Mouse (Mus musculus): ENCODE data around the gene A530016L24Rik.

Gene A530016L24Rik

DNA sequence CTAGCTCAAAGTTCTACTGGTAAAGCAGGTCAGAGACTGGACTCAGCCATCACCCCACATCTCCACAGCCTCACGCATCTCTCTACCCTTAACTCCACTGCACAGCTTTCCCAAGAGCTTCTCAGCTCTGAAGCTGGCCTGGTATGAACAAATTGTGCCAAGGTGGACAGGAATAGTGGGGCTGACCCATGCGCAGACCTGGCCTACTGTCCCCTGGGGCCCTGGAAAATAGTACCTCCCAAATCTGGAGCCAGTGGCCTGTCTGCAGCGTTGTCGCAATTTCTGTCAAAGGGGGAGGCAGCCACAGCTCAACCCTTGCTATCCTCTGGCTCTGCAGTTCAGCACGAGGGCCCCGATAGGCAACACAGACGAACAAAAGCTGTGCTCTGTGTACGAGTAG lies at the start of gene A530016L24Rik:
Gene A530016L24Rik (plus strand): TSS at position 315 of the 400 bp plus-strand sequence.
- peak; percentile 95 for DNase-seq (ENCODE audit: low spot score)

DNA sequence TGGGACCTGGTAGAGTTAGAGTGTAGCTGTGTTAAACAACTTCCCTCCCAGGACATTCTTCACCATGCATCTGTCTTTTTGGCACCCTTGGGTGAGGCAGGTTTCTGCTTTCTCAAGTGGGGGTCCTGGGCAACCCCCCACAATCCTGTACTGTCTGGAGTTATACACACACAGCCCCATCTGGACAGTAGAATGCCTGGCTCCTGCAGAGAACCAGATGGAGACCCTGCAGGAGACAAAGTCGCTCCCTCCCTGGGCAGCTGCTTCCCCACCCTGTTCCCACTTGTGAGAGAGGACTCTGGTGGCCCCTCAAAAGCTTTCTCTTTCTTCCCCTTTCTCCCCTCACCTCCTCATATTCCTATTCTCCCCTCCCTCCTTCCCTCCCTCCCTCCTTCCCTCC lies 49.3 kb upstream of the A530016L24Rik start:
- DNase-seq (ENCODE audit: low spot score) = no peak

DNA sequence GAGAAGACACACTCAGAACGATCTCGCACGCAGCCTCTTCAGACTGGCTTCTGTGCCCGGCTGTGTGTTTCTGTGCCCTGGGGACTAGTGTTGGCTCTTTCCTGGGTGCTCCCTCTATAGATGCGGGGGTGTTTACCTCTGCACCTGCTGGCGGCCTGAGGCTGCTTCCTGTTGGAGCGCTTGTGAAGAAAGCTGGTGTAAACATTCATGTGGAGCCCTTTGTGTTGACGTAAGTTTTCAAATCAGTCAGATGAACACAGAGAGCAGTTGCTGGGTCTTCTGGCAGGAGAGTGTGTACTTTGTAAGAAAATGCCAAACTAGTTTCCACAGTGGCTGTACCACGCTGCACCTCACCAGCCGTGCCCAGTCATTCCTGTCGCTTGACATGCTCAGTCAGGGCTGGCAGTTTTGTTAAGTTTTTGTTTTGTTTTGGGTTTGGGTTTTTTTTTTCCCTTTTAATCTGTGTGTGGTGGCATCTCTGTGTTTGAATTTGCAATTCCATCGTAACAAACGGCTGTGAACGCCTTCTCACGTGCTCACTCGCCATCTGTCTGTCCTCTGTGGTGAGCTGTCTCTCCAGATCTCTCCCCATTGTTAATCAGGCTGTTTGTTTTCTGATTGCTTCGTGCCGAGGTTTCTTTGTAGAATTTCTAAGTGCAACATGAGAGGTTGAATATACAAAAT lies 40.0 kb upstream of the A530016L24Rik start:
- DNase-seq (ENCODE audit: low spot score) = no peak

DNA sequence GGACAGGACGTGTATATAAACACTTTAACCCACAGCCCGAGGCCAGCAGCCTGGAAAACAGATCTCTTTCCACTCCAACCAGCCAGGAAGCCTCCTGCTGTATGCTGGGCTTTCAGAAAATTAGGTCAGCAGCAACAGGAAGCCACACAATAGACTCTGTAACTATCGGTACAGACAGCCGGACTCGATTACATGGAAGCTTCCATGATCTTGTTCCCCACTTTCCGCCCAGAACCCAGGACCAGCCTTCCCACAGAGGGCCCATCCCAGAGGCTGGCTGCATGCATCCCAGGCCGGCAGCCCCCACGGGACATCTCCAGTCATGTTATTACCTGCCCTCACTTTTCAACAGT lies 39.4 kb upstream of the A530016L24Rik start:
- no peak for DNase-seq (ENCODE audit: low spot score)

DNA sequence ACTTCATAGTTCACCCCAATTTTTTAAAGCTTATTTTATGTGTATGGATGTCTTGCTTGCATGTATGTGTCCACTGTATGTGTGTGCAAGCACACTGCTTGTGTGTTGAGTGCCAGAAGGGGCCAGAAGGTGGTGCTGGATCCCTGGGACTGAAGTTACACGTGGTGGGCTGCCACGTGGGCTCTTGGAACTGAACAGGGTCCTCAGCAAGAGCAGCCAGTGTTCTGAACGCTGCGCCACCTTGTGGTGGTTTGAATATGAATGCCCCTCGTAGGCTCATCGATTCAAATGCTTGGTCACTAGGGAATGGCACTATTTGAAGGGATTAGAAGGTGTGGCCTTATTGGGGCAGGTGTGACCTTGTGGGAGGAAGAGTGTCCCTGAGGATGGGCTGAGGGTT lies 38.4 kb upstream of the A530016L24Rik start:
- peak; percentile 25 for DNase-seq (ENCODE audit: low spot score)

DNA sequence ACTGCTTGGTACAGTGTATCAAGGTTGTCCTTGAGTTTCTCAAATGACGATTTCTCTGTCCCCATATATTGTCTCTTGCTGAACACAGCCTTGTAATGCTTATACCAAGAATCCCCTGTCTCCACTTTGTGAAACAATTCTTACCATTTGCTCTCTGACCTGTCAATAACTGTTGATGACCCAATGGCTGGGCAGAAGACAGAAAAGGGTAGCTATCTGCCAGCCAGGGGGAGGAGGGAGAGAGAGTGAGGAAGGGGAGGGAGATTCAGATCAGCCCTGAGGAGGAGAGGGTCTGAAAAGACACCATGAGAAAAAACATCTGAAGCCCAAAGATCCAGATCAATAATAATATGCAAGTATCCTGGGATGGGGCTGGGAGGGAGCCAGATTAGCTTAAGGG lies 37.9 kb upstream of the A530016L24Rik start:
- DNase-seq (ENCODE audit: low spot score) = no peak

DNA sequence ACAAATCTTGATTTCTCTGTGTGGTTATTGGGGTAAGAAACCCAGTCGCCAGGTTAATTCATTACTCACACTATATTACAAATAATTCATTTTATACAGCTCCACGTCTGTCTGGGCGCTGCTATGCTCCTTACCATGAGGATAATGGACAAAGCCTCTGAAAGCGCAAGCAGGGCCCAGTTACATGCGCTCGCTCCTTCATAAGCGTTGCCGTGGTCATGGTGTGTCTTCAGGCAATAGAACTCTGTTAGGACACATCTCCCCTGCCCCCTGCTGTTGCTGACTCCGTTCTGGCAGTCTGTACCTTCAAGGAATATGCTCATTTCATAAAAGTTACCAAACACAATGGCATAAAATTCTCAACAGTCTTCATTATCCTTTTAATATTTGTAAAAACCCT lies 37.4 kb upstream of the A530016L24Rik start:
- DNase-seq (ENCODE audit: low spot score) = no peak

DNA sequence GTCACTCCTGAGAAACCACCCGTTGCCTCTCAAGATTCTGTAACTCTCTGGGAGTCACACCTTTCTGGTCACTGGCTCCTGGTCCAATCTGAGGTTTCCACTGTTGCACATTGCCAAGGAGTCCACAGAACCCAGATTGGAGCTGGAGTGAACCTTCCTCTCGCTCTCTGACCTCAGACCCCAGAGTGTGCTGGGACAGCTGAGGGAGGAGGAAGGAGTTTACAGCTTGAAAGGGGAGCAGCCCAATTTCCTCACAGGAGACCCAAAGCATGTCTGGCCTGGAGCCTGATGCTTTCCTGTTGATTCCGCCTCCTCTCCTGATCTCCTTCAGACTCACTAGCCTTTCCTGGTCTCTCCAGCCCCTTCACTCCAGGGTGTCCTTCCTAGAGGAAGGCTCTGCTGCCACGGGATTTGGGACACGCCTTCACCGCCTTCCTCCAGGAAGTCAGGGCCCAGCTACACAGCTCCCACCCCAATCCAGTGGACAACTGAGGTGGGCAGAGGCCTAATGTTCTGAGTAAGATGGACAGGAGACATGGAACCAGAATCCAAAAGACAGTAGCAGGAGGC lies 33.0 kb upstream of the A530016L24Rik start:
- DNase-seq (ENCODE audit: low spot score) = no peak

DNA sequence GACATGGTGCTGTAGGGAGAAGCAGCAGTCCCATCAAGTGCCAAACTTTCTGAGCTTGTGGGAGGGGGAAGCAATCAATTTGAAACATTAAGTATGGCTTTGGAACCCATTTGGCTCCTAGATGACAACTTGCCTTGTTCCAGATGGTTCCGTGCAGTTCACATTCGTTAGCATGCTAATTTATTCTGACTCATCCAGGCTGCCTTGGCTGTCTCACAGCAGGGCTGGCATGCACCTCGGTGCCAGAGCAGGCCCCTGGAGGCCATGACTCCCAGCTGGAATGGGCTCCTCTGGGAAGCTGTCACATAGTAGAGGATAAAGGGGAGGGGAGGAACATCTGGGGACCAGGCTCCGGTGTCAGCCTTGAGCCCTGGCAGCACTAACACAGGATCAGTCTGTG lies 31.4 kb upstream of the A530016L24Rik start:
- DNase-seq (ENCODE audit: low spot score) = peak; percentile 13

DNA sequence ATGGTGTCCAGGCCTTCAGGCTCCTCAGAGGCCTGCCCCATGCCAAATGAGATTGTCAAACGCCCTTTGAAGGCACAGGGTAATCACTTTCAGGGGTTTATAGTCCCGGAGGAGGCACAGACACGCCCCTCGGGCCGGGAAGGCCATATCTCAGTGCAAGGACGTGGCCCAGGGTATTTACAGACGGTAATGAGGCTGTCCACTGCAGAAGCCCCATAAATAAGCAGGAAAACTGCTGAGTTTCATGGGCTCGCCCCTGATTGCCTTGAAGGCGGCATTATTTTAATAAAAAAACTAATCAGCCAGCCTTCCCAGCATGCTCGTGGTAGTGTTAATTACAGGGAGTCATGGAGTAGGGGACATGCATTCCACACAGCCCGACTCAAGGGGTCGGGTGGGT lies 26.8 kb upstream of the A530016L24Rik start:
- DNase-seq (ENCODE audit: low spot score) = no peak

DNA sequence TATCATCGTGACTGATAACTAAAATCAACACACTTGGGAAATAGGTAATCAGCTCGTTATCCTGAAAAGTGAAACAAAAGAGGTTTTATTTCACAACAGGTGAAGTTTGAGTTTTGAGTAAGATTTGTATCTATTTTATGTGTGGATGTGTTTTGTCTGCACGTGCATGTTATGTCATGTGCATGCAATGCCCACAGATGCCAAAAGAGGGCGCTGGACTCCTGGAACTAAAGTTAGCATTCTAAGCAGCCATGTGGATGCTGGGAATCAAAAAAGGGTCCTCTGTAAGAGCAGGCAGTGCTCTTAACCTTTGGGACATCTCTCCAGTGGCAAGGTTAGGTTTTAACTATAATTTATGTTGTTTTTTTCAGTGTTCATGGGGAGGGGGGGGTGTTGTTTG lies 26.0 kb upstream of the A530016L24Rik start:
- no peak for DNase-seq (ENCODE audit: low spot score)

DNA sequence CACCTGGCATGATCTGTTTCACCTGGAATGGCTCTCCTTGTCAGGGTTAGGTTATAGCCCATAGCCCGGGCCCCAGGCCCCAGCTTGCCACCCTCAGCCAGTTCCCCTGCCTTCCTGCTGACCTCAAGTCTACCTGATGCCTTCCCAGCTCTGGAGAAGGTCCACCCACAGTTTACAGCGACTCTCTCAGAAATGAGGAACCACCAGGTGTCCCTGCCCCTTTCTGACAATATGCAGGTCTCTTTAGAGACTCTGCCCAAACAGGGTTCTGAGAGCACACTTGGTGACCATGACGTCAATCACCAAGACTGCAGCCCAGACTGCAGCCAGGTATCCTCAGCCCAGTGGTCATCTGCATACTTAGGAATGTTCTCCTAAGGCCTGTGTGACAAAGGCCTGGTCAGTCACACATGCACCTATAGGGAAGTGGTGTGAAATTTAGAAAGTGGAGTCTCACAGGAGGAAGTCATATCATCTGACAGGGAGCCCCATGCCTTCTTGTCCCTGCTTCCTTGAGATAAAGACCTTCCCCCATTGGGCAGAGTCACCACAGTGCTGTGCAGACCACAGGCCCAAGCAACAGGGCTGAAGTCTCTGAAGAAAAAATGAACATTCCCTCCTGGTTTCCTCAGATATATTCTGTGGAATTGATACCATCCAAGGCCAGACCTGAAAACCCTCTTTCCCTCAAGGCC lies 25.4 kb upstream of the A530016L24Rik start:
- DNase-seq (ENCODE audit: low spot score) = no peak

DNA sequence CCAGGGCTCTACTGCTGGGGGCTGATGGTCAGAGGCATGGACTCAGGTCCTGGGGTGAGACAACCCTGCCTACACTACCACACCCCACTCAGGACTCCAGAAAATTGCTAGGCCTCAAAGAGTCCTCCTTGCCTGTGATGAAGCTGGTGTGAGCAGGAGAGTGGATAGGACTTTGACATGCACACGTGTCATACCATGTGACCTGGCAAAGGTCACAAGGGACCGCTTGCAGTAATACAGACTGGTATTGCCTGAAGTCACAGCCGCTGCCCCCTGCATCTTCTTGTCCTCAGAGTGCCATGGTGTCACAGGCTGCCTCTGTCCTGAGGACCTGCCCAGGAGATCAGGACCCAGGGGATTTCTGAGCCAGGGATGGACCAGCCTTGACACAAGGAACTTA lies 24.7 kb upstream of the A530016L24Rik start:
- no peak for DNase-seq (ENCODE audit: low spot score)

DNA sequence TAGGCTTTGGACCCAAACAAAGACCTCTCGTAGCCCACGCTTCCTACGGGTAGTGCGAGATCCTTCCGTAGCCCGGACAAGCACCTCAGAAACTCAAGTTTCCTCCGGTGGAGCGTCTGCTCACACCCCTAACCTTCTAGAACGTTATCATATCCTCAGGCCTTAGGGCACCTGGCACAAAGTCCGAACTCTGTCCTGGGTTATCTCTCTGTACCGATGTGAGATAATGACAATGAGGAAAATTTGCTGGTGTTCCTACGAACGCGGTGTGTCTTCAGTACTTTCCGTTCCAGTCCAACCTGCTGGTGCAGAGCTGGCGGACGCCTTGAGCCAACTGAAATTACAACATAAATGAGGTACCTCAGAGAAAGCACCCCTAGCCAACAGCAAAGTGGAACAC lies 23.3 kb upstream of the A530016L24Rik start:
- no peak for DNase-seq (ENCODE audit: low spot score)

DNA sequence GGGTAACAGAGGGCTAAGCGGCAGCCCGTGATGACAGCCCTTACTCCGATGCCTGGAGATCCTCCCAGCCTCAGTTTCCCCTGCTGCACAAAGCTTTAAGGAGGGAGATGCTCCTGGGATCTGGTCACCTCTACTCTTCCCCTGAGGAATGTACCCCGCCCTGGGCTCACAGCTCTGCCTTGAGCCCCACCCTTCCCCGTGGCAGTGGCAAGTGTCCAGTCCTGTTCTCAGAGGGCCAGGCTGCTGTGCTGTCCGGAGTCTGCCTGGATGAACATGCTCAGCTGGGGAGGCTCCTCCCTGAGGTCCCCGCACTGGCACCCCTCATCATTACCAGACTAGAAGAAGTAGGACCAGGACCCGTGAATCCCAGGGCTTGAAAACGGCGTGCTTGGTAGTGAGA lies 21.9 kb upstream of the A530016L24Rik start:
- DNase-seq (ENCODE audit: low spot score) = no peak

DNA sequence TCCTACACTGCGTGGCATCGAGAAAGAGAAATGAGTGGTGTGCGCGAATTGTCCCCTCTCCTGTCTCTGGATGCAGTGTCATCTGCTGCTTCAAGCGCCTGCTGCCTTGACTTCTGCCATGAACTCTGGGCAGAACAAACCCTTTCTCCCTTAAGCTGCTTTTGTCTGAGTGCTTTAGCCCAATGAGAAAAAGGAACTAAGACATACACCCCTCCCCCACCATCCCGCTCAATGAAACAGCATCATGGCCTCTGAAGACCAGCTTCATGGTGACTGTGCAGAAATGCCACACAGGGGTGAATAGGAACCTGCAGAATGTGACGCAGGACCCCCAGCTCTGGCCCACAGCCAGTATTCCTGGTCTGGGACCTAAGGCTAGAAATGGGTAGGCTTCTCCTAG lies 19.9 kb upstream of the A530016L24Rik start:
- no peak for DNase-seq (ENCODE audit: low spot score)

DNA sequence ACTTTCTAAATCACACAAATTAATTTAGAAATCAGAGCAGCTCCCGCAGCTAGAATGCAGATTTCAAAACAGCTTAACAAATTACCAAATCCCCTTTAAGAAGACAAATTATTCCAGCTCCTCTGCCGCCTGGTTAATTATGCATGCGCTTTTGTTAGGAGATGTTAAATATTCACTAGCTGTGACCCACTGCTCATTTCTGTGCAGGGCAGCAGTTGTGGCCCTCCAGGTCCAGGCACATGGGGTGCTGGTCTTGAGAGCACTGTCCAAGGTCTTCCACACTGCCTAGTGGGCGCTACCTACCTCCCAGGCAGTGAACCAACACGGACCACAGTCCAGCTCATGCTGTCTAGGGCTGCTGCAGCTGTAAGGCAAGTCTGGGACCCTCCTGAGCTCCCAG lies 19.0 kb upstream of the A530016L24Rik start:
- DNase-seq (ENCODE audit: low spot score) = no peak

DNA sequence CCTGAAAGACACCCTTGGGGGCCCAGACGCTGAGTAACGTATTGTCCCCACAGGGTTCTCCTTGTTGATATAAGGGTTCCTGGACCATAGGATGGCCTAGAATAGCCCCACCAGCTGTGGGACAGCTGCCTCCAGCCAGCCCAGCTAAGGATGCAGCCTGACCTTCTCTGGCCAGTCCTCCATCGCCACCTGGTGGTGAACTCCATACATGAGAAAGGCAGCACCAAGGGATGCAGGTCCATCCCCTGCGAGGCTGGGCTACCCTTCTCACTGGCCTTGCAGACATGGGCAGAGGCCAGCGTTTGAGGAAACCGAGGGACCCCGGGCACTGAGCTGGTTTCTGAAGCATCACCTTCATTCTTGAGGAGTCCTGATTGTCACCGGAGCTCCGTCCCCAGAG lies 15.5 kb upstream of the A530016L24Rik start:
- peak; percentile 88 for DNase-seq (ENCODE audit: low spot score)

DNA sequence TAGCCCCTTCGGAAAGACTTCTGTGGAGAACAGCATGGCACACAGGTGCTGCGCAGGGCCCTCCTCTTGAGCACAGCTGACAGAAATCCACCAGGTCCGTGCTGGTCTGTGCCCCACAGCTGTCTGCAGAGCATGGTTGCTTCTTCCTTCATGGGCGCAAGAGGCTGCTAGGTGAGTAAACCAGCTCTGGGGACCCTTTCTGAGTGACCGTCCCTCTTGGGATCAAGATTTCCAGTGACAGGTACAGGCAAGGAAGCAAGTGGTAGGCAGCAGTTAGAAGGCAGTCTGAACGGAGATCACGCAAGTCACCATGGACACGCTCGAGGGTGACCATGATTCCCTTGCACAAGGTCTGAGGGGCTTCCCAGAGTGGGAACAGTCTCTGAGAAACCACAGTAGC lies 287 bp downstream of the A530016L24Rik start:
- DNase-seq (ENCODE audit: low spot score) = no peak

DNA sequence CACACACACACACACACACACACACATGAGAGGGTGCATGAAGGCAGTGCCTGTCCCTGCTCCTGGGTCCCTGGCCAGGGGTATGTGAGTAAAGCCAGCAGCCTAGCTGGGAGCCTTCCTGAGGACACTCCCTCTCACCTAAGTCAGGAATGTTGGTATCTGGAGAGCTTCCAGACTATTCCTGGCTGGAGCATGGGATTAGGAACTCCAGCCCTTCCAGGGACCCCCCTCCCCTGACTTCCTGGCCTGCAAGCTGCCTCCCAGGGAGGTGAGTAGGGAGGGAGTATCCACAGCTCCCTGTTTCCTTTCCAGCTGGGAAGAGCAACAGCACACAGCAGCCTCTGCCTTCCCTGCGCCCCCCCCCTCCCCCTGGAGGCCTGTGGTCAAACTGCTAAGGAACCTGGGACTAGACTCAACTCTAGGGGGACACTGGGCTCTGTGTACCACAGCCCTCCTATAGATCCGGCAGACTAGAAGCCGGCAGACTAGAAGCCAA lies 1.2 kb downstream of the A530016L24Rik start:
- DNase-seq (ENCODE audit: low spot score) = peak; percentile 64

DNA sequence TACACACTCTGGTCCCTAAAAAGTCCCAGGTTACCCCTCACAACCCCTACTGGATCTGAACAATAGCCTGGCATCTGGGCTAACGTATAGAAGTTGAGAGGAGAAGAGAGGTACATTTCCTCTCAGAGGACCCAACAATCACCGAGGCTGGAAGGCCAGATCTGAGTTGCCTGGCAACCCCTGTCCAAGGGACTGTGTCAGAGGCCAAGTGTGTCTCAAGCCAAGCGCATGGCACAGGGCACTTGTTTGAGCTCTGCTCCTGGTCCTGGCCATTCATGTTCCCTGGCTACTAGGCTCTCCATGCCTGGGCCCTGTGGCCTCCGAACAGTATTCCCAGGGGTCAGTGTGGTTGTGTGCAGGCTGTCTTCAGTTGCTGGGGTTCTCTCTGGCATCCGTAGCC lies 6.9 kb downstream of the A530016L24Rik start:
- peak; percentile 87 for DNase-seq (ENCODE audit: low spot score)

DNA sequence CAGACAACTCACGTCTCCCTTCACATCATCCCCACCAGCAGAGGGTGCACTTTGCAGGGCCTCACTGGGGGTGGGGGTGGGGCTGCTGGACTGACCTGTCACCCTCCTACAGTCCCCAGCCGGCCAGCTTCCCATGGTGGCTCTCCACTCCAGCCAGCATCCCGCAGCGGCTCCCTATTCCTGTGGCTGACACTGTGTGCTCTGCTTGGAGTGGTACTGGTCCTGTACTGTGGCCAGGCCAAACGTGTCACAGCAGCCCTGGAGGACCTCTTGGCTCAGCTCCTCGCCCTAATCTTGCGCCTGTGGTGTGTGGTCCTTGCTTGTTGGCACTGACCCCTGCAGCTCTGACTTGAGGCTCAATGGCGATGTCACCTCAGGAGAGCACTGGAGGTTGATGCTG lies 8.5 kb downstream of the A530016L24Rik start:
- DNase-seq (ENCODE audit: low spot score) = no peak

DNA sequence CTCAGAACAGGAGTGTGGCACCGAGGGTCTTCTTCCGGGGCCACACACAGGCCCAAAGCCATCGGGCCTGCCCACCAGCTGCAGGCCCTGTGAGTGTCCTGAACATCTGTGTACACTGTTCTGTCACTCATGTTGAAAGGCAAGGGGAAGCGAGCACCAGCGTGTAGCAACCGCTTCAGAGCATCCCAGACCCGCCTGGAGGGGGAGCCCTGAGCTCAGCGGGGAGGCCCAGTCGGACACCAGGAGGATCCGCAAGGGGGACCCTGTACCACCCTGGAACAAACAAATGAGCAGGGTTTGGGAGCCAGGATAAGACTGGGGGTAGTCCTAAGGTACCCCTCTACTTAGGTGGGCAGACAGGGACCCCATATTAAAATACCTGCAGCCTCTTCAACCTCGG lies 9.4 kb downstream of the A530016L24Rik start:
- no peak for DNase-seq (ENCODE audit: low spot score)
